Mouse (Mus musculus) cerebellum, adult 2 months (tissue): Measurements from ENCODE around the gene Rnf207.

Experiments used
- CTCF ChIP-seq: fragments of 200-500 bp; IDR thresholded peaks from 2 replicates; pipeline ENCODE4 v1.5.1; 2011; ENCODE audit warnings: low read depth, mild to moderate bottlenecking, control low read depth, low read length, moderate library complexity, borderline replicate concordance; ENCODE audit not compliant: insufficient read depth
- POLR2A ChIP-seq: fragments of 200-500 bp; IDR thresholded peaks from 2 replicates; pipeline ENCODE4 v1.6.1; 2011; ENCODE audit warnings: low read length, control low read depth, borderline replicate concordance; ENCODE audit not compliant: insufficient read depth

GRCm38 (mm10) chr4:152303172-152303571 lies 15.6 kb downstream of the Rnf207 start:
- TF ChIP-seq POLR2A (no peak), CTCF (no peak)
